Mouse (Mus musculus) erythroblast, embryonic 14.5 days (primary cell): ENCODE measurements around the gene Unc93b1.

Experiments used
- GATA1 ChIP-seq: IDR thresholded peaks from 2 replicates; pipeline ENCODE4 v1.6.1; 2012; ENCODE audit warnings: low read length, inconsistent platforms, mixed read lengths
- TAL1 ChIP-seq: IDR thresholded peaks from 3 replicates; pipeline ENCODE4 v1.6.1; 2012; ENCODE audit warnings: low read length, inconsistent platforms, mixed read lengths

- TF ChIP-seq GATA1 (no peak), TAL1 (no peak)
Measured at GRCm38 (mm10) chr19:3994932-3995331, 59.9 kb downstream of the Unc93b1 start.
